Mouse (Mus musculus): ENCODE data around the gene Tmem130. TPM values are rescaled to one million over a fixed set of nuclear protein-coding genes. Genes with fewer than 3 reads are reported as not detected.

Gene Tmem130
- 0.20 and 0.28 TPM in 2 replicates for polyA plus RNA-seq (2012; rRNA removed)
- 0.10 and 0.19 TPM in 2 replicates for polyA plus RNA-seq (2014; fragmentation: Nextera tagmentation; extraction: Ambion mirVana)

DNA sequence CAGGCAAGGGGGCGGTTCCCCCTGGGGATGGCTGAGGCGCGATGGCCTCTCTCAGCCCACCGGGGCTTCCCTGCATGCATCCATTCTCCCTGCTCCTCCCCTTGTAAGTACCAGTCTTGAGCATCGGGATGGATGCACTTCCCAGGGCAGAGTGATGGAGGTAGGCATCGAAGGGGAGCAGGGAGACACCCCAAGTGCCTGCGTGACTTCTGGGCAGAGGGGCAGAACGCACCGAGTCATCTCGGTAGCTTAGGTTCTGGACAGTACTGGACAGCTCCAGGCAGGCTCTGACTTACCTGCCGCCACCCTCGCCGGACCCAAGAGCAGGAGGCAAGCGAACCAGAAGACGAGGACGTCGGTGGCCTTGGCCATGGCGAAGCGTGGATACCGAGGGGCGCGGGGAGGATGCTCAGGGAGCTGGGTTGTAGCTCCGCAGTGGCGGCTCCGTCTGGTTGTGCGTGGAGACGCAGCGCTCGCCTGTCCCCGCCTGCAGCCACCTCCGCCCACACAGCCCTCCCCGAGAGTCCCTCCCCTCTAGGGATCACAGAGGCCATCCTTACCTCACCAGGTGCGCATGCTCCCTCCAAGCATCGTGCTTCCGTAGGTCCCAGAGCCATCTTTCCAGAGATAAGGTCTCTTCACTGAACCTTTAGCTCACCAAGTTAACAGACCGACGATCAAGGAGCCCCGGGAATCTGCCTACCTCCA, at the start of gene Tmem130:
Tmem130 (minus strand) TSS at position 658 of the 708 bp plus-strand sequence.
- TF ChIP-seq CTCF (IDR thresholded peaks at IDR 0.05; ENCODE audit: low read depth) (no peak), EP300 (IDR thresholded peaks at IDR 0.05; ENCODE audit: low read depth) (no peak)
- no peak for DNase-seq (ENCODE audit: low read depth in 3 of 3, low spot score in 3 of 3)
- no peaks in the 10 kb centered on the region for H3K36me3 ChIP-seq (replicated peaks; ENCODE audit: control insufficient read depth, insufficient read depth, low read depth)
- peaks cover 11% of the 10 kb centered on the region for H3K27me3 ChIP-seq (ENCODE audit: control insufficient read depth, insufficient read depth, low read length)
- no peak within 1 kb of the TSS for H3K4me3 ChIP-seq (ENCODE audit: insufficient read depth in 1 of 2, low read depth in 2 of 2, low read length in 2 of 2)
- no peaks in the 10 kb centered on the region for H3K4me1 ChIP-seq (replicated peaks; ENCODE audit: control insufficient read depth in 2 of 2, insufficient read depth in 2 of 2, low read length in 1 of 2)
- H3K4me2 ChIP-seq (ENCODE audit: low read depth) = peak within 1 kb of the TSS; percentile 25; the same call in 1 of the 2 replicates
- H3K9me3 ChIP-seq (ENCODE audit: control insufficient read depth, low read length) = no peaks in the 10 kb centered on the region
- no peak; the same call in 1 of the 2 replicates for ATAC-seq (ENCODE audit: insufficient read depth)
- no peak within 1 kb of the TSS for H3K27ac ChIP-seq
- H3K9ac ChIP-seq (replicated peaks) = no peak within 1 kb of the TSS
- 3% methylated on average over 32 of the region's 38 CpGs for WGBS (ENCODE audit: insufficient replicate concordance)

DNA sequence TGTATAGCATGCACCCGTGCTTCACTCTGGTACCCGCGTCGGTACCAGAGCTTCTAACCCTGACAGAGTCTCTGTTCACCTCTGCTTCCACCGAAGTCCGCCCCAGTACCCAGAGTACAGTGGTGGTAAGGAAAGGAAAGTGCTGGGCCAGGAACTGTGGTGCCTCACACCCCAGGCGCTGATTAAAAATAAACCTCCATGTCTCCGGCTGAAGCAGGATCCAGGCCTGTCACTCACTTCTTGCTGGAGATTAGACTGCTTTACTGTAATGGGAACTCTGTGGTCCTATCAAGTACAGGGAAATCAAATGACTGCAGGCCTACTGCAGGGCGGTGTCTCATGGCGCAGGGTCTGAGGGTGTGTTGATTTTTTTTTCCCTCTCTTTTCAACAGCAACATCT, 45.3 kb upstream of the Tmem130 start:
- no peak overlapping the region for H3K4me3 ChIP-seq (ENCODE audit: insufficient read depth in 1 of 2, low read depth in 2 of 2, low read length in 2 of 2)
- no peaks in the 10 kb centered on the region; a peak in 1 of 4 replicates for H3K4me1 ChIP-seq (replicated peaks; ENCODE audit: control insufficient read depth in 2 of 2, insufficient read depth in 2 of 2, low read length in 1 of 2)
- no peak overlapping the region for H3K4me2 ChIP-seq (ENCODE audit: low read depth)
- TF ChIP-seq EP300 (IDR thresholded peaks at IDR 0.05; ENCODE audit: low read depth) (no peak), CTCF (IDR thresholded peaks at IDR 0.05; ENCODE audit: low read depth) (no peak)
- peaks cover 21% of the 10 kb centered on the region for H3K36me3 ChIP-seq (replicated peaks; ENCODE audit: control insufficient read depth, insufficient read depth, low read depth)
- H3K9me3 ChIP-seq (ENCODE audit: control insufficient read depth, low read length) = no peaks in the 10 kb centered on the region
- no peak for ATAC-seq (ENCODE audit: insufficient read depth)
- no peaks in the 10 kb centered on the region for H3K27me3 ChIP-seq (ENCODE audit: control insufficient read depth, insufficient read depth, low read length)
- H3K9ac ChIP-seq (replicated peaks) = no peak overlapping the region
- H3K27ac ChIP-seq = no peak overlapping the region
- no peak for DNase-seq (ENCODE audit: low read depth in 3 of 3, low spot score in 3 of 3)
- 81% methylated on average over 10 of the region's 10 CpGs for WGBS (ENCODE audit: insufficient replicate concordance)

DNA sequence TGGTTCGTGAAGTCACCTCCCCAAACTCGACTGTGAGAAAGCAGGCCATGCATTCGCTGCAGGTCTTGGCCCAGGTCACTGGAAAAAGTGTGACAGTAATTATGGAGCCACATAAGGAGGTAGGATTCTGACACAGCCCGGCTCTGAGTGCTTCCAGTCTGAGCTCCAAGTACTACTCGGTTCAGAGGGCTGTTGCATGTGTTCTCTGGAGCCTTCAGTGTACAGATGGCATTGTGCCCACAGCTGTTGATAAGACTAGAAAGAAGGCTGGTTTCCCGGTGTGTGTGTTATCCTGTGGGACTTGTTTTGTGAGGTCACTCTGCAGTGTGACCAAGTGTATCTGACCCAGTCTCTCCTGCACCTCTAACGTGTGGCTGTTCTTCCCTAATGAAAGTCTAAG, 42.6 kb upstream of the Tmem130 start:
- no peak overlapping the region for H3K9ac ChIP-seq (replicated peaks)
- H3K4me2 ChIP-seq (ENCODE audit: low read depth) = no peak overlapping the region
- TF ChIP-seq CTCF (IDR thresholded peaks at IDR 0.05; ENCODE audit: low read depth) = no peak
- no peak for TF ChIP-seq EP300 (IDR thresholded peaks at IDR 0.05; ENCODE audit: low read depth)
- no peaks in the 10 kb centered on the region for H3K27me3 ChIP-seq (ENCODE audit: control insufficient read depth, insufficient read depth, low read length)
- H3K4me1 ChIP-seq (replicated peaks; ENCODE audit: control insufficient read depth in 2 of 2, insufficient read depth in 2 of 2, low read length in 1 of 2) = no peaks in the 10 kb centered on the region; a peak in 1 of 4 replicates
- ATAC-seq (ENCODE audit: insufficient read depth) (no peak), DNase-seq (ENCODE audit: low read depth in 3 of 3, low spot score in 3 of 3) (no peak)
- H3K4me3 ChIP-seq (ENCODE audit: insufficient read depth in 1 of 2, low read depth in 2 of 2, low read length in 2 of 2) = no peak overlapping the region
- peaks cover 24% of the 10 kb centered on the region for H3K36me3 ChIP-seq (replicated peaks; ENCODE audit: control insufficient read depth, insufficient read depth, low read depth)
- H3K9me3 ChIP-seq (ENCODE audit: control insufficient read depth, low read length) = no peaks in the 10 kb centered on the region
- no peak overlapping the region for H3K27ac ChIP-seq
- 78% methylated on average over 7 of the region's 7 CpGs for WGBS (ENCODE audit: insufficient replicate concordance)

DNA sequence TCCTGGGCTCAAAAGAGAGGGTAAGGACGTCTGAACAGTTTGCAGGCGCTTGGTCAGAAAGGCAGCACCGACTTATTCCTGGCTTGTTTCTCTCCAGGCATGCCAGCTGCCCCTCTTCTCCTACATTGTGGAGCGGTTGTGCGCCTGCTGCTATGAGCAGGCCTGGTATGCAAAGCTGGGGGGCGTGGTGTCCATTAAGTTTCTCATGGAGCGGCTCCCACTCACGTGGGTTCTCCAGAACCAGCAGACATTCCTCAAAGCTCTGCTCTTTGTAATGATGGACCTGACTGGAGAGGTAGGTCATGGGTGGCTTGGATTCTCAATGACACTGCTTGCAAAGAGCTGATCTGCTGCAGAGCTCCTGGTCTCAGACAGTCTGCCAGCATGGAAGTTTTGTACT, 41.4 kb upstream of the Tmem130 start:
- Histone ChIP-seq H3K4me2 (ENCODE audit: low read depth) (no peak overlapping the region), H3K27ac (no peak overlapping the region), H3K4me3 (ENCODE audit: insufficient read depth in 1 of 2, low read depth in 2 of 2, low read length in 2 of 2) (no peak overlapping the region), H3K4me1 (replicated peaks; ENCODE audit: control insufficient read depth in 2 of 2, insufficient read depth in 2 of 2, low read length in 1 of 2) (no peaks in the 10 kb centered on the region), H3K36me3 (replicated peaks; ENCODE audit: control insufficient read depth, insufficient read depth, low read depth) (peaks cover 26% of the 10 kb centered on the region), H3K9ac (replicated peaks) (no peak overlapping the region), H3K27me3 (ENCODE audit: control insufficient read depth, insufficient read depth, low read length) (no peaks in the 10 kb centered on the region), H3K9me3 (ENCODE audit: control insufficient read depth, low read length) (no peaks in the 10 kb centered on the region)
- TF ChIP-seq EP300 (IDR thresholded peaks at IDR 0.05; ENCODE audit: low read depth) (no peak), CTCF (IDR thresholded peaks at IDR 0.05; ENCODE audit: low read depth) (no peak)
- ATAC-seq (ENCODE audit: insufficient read depth) (no peak), DNase-seq (ENCODE audit: low read depth in 3 of 3, low spot score in 3 of 3) (no peak)
- WGBS (ENCODE audit: insufficient replicate concordance) = 81% methylated on average over 8 of the region's 8 CpGs

DNA sequence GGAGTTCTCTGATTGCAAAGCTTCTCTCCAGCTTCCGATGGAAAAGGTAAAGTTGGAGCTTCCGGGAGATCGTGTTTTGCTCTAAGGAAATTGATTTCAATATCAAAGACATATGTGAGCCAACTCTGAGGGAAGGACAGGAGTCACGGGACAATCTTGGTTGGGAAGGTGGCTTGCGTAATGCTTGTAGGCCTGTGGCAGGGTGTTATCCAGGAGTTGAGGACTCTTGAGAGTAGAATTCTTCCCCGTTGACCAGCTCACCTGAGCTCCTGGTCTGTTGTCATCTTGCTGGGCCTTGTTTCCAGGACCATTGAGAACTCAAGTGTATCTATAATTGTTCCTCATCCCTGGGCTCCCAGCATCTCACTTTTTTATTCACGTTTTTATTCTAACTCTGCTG, 35.5 kb upstream of the Tmem130 start:
- TF ChIP-seq EP300 (IDR thresholded peaks at IDR 0.05; ENCODE audit: low read depth) (no peak), CTCF (IDR thresholded peaks at IDR 0.05; ENCODE audit: low read depth) (no peak)
- H3K36me3 ChIP-seq (replicated peaks; ENCODE audit: control insufficient read depth, insufficient read depth, low read depth) = peaks cover 29% of the 10 kb centered on the region
- H3K4me1 ChIP-seq (replicated peaks; ENCODE audit: control insufficient read depth in 2 of 2, insufficient read depth in 2 of 2, low read length in 1 of 2) = no peaks in the 10 kb centered on the region
- H3K4me3 ChIP-seq (ENCODE audit: insufficient read depth in 1 of 2, low read depth in 2 of 2, low read length in 2 of 2) = no peak overlapping the region
- H3K4me2 ChIP-seq (ENCODE audit: low read depth) = no peak overlapping the region
- H3K9me3 ChIP-seq (ENCODE audit: control insufficient read depth, low read length) = no peaks in the 10 kb centered on the region
- no peak overlapping the region for H3K9ac ChIP-seq (replicated peaks)
- ATAC-seq (ENCODE audit: insufficient read depth) = no peak
- H3K27me3 ChIP-seq (ENCODE audit: control insufficient read depth, insufficient read depth, low read length) = no peaks in the 10 kb centered on the region
- WGBS (ENCODE audit: insufficient replicate concordance) = 84% methylated on average over 7 of the region's 7 CpGs
- DNase-seq (ENCODE audit: low read depth in 3 of 3, low spot score in 3 of 3) = no peak
- H3K27ac ChIP-seq = no peak overlapping the region

Measured in liver, embryonic 14.5 days (tissue).